Mouse (Mus musculus) thymus, postnatal 10 days (tissue): ENCODE results near the gene Tob1.

Source experiments
- DNase-seq, 2 experiments: peaks; one replicate each; pipeline ENCODE4 v3.0.0; 2021; ENCODE audit warnings: low spot score in 2 of 2

The Tob1 gene

DNA sequence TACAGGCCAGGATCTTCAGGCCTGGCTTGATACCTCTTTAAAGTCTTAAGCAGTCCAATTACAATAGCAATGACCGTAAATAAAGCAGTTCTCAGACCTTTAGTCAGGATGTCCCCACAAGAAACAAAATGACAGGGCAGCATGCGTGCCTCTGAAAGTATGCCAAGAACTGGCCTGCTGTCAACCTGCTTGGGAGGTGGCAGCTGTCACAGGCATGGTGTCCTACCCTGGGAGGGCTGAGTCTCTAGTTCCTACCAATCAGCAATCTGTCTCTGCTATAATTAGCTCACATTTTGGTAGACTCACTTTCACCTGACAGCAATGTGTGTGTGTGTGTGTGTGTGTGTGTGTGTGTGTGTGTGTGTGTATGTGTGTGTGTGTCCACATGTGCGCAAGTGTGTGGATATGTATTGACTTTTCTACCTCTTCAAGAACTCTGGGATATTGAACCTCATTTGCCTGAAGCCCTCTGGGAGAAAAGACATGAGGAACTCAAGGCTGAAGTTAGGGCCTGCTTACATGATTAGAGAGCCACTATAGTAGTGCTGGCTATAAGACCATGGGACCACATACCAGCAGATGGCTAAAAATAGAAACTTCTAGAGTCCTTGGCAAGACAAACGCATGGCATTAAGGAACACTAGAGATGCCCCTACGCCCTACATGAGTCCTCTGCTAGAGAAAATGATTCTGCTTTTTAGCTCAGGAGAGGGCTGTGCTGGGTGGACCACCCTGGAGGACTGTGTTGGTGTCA is 18.1 kb downstream of the Tob1 start:
- DNase-seq: no peak

- DNase-seq: no peak
Observed at GRCm38 (mm10) chr11:94230244-94230643, 19.0 kb downstream of the Tob1 start.

GRCm38 (mm10) chr11:94231821-94232552 is 20.7 kb downstream of the Tob1 start:
- DNase-seq: no peak

DNA sequence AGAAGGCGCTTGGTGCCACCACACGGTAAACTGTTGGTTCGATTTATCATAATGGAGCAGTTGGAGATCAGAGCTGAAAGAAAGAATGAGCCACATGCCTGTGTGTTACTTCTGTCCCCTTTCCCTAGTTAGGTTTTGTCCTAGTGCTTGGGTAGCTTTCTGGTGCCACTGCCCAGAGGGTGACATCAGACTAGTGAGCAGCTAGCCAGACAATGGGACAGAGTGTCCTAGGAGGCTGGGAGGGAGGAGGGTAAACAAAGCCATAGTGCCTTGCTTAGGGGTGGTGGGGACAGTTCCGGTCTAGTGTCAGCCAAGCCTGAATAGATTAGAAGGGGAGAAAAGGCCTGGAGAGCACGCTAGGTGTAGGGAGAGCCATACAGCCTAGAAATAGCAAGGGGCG is 22.2 kb downstream of the Tob1 start:
- no peak for DNase-seq

DNA sequence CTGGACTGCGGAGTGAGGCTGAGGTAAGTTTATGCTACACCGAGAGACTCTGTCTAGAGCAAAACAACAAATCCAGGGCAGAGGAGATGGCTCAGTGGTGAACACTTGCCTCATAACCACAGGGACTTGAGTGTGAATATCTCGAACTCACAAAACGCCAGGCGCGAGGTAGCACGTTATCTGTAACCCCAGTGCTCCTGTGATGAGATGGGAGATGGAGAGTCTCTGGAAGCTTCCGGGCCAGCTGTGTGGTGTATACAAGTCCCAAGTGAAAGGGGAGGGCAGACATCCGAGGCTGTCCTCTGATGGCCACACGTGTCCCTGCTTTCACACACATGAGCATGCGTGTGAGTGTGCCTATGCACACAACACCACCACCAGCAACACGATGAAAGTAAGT is 23.1 kb downstream of the Tob1 start:
- DNase-seq: no peak

GRCm38 (mm10) chr11:94234857-94235256 is 23.6 kb downstream of the Tob1 start:
- DNase-seq: no peak

DNA sequence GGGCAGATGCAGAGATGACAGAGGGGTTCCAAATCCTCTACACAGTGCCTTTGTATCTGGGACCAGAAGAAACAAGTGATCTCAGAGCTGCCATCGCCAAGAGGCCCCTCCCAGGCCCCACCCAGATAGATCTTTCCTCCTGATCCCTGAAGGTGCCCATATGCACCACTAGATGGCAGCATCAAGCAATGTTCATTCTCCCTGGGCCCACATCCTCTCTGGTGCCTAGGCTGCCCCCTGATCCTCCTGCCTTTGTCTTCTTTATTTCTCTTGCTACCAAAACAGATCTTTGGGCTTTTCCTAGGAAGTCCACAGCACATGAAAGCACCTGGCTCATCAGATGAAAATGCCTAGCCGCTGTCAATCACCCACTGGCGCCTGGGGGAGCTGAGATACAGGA is 24.8 kb downstream of the Tob1 start:
- DNase-seq: peak; percentile 39 to 63

- no peak for DNase-seq
Observed at GRCm38 (mm10) chr11:94238786-94239185, 27.5 kb downstream of the Tob1 start.

DNA sequence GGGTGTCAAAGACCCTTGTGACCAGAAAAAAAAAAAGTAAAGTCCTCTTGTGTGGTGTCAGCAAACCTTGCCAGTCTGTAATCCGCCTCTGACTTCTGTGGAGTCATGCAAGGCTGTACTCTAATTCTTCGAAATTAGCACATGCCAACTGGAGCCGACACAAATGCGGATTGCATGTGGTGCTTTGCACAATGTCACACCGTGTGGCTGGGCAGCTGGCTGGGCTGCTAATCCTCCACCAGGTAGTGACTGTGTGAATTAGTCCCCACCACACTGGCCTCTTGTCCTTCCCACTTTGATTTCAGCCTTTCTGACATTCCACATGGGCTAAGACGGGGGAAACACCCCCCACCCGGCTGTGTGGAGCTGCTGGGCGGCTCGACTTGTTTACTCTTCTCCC is 28.5 kb downstream of the Tob1 start:
- no peak for DNase-seq

DNA sequence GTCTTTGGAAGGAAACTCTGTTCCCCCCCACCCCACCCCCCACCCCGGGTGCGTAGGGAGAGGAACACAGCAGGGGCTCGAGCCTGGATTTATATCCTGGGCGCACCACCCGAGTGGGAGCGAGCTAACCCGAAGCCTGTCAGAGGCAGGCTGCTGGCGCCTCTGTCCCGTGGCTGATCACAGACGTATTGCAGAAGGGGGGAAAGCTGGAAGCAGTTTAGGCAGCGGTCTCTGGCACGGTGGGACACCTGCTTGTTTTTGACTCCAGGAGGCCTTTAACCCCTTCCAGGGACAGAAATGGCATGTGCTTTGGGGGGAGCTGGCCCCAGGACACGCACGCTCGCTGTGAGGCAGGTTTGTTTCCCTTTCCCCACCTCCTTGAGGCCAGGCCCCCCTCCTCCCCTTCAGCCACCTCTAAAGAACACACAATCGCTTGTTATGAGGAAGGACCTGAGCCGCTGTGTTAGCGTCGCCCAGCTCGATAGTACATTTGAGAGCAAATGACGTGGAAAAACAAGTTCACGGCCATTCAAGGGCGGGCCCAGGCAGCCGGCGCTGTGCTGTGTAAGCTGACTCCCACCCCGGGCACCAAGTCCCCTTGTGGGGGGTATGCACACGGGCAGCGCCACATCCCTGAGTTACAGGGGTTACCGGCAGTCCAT is 31.6 kb downstream of the Tob1 start:
- no peak for DNase-seq

- no peak for DNase-seq
Observed at GRCm38 (mm10) chr11:94243422-94244180, 32.3 kb downstream of the Tob1 start.

DNA sequence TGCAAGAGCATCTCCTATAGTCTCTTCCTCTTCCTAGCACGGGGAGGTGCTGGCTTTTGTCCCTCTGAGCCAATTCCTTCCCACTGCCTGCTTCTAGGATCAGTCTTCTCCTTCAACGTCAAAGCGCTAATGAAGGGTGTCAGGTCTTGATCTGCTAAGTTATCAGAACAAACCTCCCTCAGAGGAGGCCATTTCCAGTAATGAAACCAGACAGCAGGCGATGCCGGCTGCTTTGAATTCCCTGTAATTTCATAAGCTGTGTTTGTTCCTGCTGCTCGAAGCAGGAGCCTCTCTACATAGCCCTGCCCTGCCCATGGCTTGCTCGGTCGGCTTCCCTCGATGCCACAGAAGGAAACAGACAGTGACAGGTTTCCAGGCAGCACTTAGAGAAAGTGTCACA is 33.1 kb downstream of the Tob1 start:
- DNase-seq: no peak

DNA sequence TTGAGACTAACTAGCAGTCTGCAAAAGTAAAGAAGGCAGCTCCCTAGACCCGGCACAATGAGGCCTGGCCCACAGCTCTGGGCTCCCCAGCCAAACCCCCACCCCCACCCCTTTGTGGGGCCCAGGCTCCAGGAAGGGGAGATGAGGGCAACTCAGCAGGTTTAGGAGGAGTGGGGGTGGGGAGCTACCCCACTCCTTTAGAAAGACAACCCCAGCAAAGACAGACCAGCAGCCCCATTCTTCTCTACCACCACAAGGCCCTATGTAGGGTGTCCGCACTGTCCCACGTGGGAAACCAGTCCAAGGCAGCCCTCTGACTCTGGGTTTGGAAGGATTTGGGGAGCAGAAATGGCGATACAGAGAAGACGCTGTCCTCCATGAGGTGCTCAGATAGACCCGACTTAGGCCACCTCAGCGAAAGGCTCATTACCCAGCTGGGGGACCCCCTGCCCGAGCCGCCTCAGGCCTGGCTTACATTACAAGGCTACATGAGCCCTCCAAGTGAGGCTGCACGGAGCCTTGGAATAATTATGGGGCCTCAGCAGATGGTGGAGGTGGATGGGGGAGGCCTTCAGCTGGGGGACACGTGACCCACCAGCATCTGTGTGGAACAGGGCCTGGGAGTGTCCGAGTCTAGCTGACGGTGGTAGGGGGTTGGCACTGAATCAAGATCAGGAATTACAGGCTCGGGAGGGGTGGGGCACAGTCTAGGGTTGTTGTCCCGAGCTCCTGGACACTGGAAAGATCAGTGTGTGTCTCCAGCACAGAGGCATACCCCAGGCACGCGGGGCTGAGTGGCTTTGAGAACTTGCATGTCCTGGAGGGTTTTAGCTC is 34.9 kb downstream of the Tob1 start, which contains the start of gene Wfikkn2:
TSS of gene Wfikkn2 (minus strand) at position 51 of the 834 bp plus-strand sequence.
- no peak for DNase-seq

DNA sequence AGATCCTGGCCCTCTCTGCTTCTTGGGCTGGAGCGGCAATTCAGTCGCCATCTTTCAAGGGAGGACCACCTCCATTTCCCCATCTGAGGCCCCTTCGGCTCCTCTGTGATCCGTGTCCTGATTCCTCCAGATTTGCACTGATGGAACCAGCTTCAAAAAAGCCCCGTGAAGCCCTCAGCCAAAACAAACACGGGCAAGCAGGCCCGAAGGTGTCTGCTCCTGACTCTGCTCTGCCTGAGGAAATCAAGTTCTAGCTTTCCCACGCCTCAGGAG is 35.5 kb downstream of the Tob1 start:
- DNase-seq: no peak

- DNase-seq: no peak
Observed at GRCm38 (mm10) chr11:94253156-94253555, 41.9 kb downstream of the Tob1 start.

GRCm38 (mm10) chr11:94253691-94254090 is 42.4 kb downstream of the Tob1 start:
- DNase-seq: no peak

DNA sequence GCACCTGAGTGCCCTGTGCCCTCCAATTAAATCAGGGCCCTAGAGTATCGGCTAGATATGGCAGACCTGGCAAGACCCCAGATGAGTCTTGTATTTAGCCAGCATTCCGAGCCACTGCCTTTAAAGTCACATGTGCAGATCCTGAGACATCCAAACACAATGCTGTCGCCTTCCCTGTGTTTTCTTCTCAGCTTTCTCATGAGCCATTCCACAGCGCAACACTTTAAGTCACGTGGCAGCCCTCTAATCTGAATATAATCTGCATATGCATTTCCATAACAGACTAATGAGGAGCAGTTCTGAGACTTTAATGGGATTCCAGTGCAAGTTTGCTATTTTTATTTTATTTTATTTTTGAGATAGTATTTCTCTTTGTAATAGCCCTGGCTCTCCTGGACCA is 44.5 kb downstream of the Tob1 start:
- no peak for DNase-seq

GRCm38 (mm10) chr11:94257987-94258386 is 46.7 kb downstream of the Tob1 start:
- DNase-seq: no peak

- no peak for DNase-seq
Observed at GRCm38 (mm10) chr11:94259814-94260213, 48.6 kb downstream of the Tob1 start.

DNA sequence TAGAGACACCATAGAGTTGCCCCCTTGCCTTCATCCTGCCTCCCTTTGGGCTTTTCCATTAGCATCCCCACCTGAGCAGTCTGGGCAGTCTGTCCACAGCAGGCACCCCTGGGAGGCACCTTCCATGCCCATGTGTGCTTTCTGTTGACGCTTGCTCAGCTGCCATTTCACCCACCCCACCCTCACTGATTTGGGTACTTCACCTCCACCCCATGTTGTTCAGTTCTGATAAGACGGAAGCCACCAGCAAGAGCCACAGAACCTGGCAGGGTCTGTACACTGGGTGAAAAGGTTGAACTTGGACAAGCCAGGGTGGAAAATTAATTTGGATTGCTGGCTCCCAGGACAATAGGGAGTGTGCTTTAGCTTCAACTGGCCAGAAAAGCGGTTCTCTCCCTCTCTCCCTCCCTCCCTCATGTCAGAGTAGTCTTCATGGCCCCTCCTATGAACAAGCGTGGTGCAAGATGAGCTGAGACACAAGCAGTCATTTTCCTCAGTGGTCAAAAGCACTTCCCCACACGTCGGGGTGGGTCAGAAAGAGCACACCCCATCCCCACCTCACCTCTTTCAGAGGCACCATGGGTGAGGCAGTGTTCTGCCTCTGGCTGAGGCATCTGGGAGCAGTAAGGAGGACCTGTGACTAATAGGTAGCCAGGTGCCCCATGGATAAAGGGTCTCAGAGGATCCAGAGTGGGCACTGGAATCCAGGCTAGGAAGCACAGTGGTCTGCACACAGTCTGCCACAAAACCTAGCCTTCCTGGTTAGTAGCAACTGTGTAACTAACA is 50.5 kb downstream of the Tob1 start:
- DNase-seq: no peak
